Mouse (Mus musculus): Measurements from ENCODE around the gene Atf2.
"Not testable (repeated sequence)": the region's sequence is repeated elsewhere in the genome, so short reads cannot be mapped to it uniquely, and the experiment has no call there.

Gene Atf2

GRCm38 (mm10) chr2:73877891-73878290, 14.5 kb downstream of the Atf2 start:
- no peak for DNase-seq

- DNase-seq: peak; percentile 54
These were observed 24.5 kb downstream of the Atf2 start for GRCm38 (mm10) chr2:73867764-73868487.

- DNase-seq: no peak
These were observed 32.3 kb downstream of the Atf2 start for GRCm38 (mm10) chr2:73860046-73860624.

- no peak for DNase-seq
These were observed 35.1 kb downstream of the Atf2 start for GRCm38 (mm10) chr2:73857352-73857751.

GRCm38 (mm10) chr2:73856246-73856645, 36.2 kb downstream of the Atf2 start:
- DNase-seq: no peak

GRCm38 (mm10) chr2:73834406-73835015, 57.9 kb downstream of the Atf2 start:
- DNase-seq: no peak

- DNase-seq: no peak
These were observed 59.2 kb downstream of the Atf2 start for GRCm38 (mm10) chr2:73833284-73833683.

- no peak for DNase-seq
These were observed 73.7 kb downstream of the Atf2 start for GRCm38 (mm10) chr2:73818742-73819141.

GRCm38 (mm10) chr2:73807609-73808008, 84.8 kb downstream of the Atf2 start:
- peak; percentile 12 for DNase-seq

GRCm38 (mm10) chr2:73800127-73800526, 92.3 kb downstream of the Atf2 start:
- not testable (repeated sequence) for DNase-seq

GRCm38 (mm10) chr2:73798786-73799185, 93.7 kb downstream of the Atf2 start:
- no peak for DNase-seq

- DNase-seq: no peak
These were observed 94.3 kb downstream of the Atf2 start for GRCm38 (mm10) chr2:73798136-73798535.

GRCm38 (mm10) chr2:73791846-73792630, 100.4 kb downstream of the Atf2 start:
- DNase-seq: peak; percentile 21

GRCm38 (mm10) chr2:73790332-73790731, 102.1 kb downstream of the Atf2 start:
- peak; percentile 40 for DNase-seq

- no peak for DNase-seq
These were observed 104.0 kb downstream of the Atf2 start for GRCm38 (mm10) chr2:73788395-73788794.

GRCm38 (mm10) chr2:73782371-73782905, 110.0 kb downstream of the Atf2 start:
- peak; percentile 67 for DNase-seq

- peak; percentile 16 for DNase-seq
These were observed 112.0 kb downstream of the Atf2 start for GRCm38 (mm10) chr2:73780321-73781010.

GRCm38 (mm10) chr2:73779796-73780195, 112.6 kb downstream of the Atf2 start:
- DNase-seq: no peak

GRCm38 (mm10) chr2:73779016-73779595, 113.3 kb downstream of the Atf2 start:
- DNase-seq: no peak

- no peak for DNase-seq
These were observed 115.5 kb downstream of the Atf2 start for GRCm38 (mm10) chr2:73776936-73777335.

- no peak for DNase-seq
These were observed 116.6 kb downstream of the Atf2 start for GRCm38 (mm10) chr2:73775683-73776310.
